In the genomic region with DNA sequence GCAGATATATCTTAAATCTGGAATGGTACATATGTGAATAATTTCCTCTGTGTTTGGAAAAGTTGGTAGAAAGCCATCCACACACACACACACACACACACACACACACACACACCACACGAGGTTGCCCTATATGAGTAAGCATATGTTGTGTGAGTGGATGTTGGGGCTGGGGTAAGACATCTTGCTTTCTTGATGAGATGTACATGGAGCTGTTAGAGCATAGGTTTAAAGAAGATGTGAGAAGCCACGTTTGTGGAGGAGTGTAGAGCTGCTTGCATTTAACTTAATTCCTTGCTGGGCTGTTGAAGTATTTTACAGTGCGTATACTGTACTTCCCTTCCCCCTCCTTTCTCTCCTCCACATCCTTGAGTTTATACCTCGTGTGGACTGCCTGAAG, we compare ENCODE assay signal across 30 mouse cellular contexts.
"Had no signal": no experiment of that assay in that cellular context is flagged by ENCODE, and none has a peak within 500 bp of the region (broad histone marks: within the 10 kb centered on the region; RNA-seq: fewer than 3 reads in every experiment).

No protein-coding gene starts in this region.

- H3K4me3 ChIP-seq: limb, embryonic 10.5 days; limb, embryonic 12.5 days; limb, embryonic 13.5 days; limb, embryonic 15.5 days; liver, embryonic 12.5 days; liver, embryonic 13.5 days; liver, embryonic 15.5 days; lung, embryonic 15.5 days; megakaryocyte, embryonic 14.5 days; midbrain, embryonic 10.5 days; midbrain, embryonic 12.5 days; midbrain, embryonic 13.5 days; midbrain, embryonic 15.5 days; myocyte; neural tube, embryonic 12.5 days had no signal

- ATAC-seq: liver, embryonic 12.5 days; liver, postnatal 0 days; lung, postnatal 0 days; midbrain, embryonic 13.5 days; midbrain, embryonic 15.5 days; midbrain, embryonic 16.5 days had no signal

- H3K27ac ChIP-seq: limb, embryonic 10.5 days; limb, embryonic 12.5 days; limb, embryonic 13.5 days; limb, embryonic 15.5 days; liver, embryonic 12.5 days; liver, embryonic 13.5 days; liver, embryonic 14.5 days; liver, embryonic 15.5 days; lung, embryonic 15.5 days; macrophage; midbrain, embryonic 10.5 days; midbrain, embryonic 12.5 days; midbrain, embryonic 13.5 days; midbrain, embryonic 15.5 days; neural tube, embryonic 12.5 days had no signal

- DNase-seq: left cerebral cortex, postnatal 4 days; liver; liver, embryonic 13.5 days; liver, postnatal 0 days; lung, adult 18-20 months; lung, adult 2 months; lung, embryonic 14.5 days; lung, postnatal 10 days; lung, postnatal 14 days; lung, postnatal 36 days; lung, postnatal 4 days; midbrain, embryonic 14.5 days had no signal
